Mouse (Mus musculus): Measurements from ENCODE around the gene Rab12. TPM values are rescaled to one million over a fixed set of nuclear protein-coding genes. Genes with fewer than 3 reads are reported as not detected.

Rab12 gene
- polyA plus RNA-seq, 1 experiment = 53.0 TPM

DNA sequence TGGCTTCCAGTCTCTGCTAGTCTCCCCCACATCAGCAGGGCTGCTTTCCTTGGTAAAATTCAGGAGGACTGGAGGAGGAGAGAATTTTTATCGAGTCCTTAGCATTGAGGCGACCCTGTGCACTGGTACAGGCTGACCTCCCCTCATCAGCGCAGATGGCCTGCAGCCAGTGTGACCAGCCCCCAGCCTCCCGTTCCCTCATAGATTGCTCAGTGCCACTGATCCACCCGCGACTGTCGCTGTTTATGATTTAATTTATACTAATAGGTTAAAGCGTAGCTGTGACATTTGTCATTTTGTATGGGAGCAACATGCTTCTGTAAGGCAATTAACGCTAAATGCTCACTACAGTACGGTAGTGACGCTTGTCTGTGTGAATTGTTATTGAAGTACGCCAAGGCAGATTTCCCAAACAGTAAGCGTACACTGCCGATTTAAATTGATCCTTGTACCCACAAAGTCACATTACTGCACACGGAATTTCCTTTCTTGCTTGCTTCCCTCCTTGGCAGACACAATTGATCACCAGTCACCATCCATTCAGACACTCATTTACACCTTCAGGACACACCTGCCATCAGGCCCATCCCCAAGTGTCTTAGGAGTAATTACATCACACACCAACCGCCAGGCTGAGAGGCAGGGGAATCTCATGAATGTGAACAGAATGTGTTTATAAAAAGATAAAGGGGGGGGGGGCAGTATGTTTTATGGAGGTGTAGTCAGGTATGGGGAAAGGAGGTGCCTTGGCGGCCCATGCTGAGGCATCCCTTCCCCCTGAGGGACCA, 38.8 kb downstream of the Rab12 start:
- TF ChIP-seq CTCF (IDR thresholded peaks at IDR 0.05; ENCODE audit: insufficient read depth, low read length) = no peak
- Histone ChIP-seq H3K4me3 (replicated peaks; ENCODE audit: extremely low read depth, low read depth, low read length) (no peak overlapping the region), H3K4me1 (ENCODE audit: control insufficient read depth, insufficient read depth, low read length) (no peaks in the 10 kb centered on the region)
- 56% methylated on average over 17 of the region's 17 CpGs for WGBS
- no peak for DNase-seq

DNA sequence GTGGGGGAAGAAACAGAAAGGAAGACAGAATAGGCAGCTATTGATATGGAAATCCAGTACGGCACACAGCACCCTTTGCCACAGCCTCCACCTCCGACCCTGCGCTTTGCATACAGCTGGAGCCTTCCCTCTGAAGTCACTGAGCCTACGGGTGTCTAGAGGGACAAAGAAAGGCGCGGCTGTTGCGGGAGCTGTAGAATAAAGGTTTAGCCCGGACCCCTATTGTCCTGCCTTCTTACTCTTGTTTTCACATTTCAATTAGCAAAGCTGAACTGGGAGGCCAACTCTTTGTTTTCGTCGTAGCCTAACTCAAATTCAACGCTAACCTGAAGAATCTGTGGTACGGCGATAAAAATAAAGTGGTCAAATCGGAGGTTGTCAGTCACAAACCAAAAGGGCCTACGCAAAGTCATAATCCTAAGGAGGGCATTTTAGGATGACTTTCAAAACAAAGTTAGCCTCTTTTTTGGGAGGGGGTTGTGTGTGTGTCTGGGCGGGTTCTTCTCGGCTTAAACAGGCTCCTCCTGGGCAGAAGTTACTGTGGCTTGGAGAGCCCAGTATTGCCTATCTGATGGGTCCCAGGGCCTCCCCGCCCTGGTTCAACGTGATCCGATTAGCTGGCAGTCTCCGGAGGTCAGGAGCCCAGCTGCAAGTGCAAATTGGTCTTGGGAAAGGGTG, 39.6 kb downstream of the Rab12 start:
- no peak for DNase-seq
- H3K4me3 ChIP-seq (replicated peaks; ENCODE audit: extremely low read depth, low read depth, low read length) = no peak overlapping the region
- TF ChIP-seq POLR2A (IDR thresholded peaks at IDR 0.05; ENCODE audit: borderline replicate concordance, extremely low read depth, low read depth, low read length) (no peak), CTCF (IDR thresholded peaks at IDR 0.05; ENCODE audit: insufficient read depth, low read length) (no peak)
- 36% methylated on average over 21 of the region's 21 CpGs for WGBS
- H3K4me1 ChIP-seq (ENCODE audit: control insufficient read depth, insufficient read depth, low read length) = no peaks in the 10 kb centered on the region

DNA sequence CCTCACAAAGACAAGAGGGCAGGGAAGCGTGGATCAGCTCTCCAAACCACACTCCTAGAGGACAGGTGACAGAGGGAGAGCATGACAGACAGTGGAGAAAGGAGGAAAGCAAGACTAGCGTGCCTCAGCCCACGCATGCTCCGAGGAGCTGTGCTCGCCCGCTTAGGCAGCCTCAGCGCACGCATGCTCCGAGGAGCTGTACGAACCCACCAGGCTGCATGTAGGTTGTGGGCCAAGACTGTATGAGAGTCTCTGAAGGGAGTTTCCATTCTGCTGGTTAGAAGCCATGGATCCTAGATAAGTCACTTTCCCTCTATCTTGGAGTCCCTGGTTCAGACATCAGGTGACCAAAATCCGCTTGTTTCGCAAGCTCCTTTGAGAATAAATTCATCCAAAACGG, 40.2 kb downstream of the Rab12 start:
- Histone ChIP-seq H3K4me1 (ENCODE audit: control insufficient read depth, insufficient read depth, low read length) (no peaks in the 10 kb centered on the region), H3K4me3 (replicated peaks; ENCODE audit: extremely low read depth, low read depth, low read length) (no peak overlapping the region)
- WGBS = 43% methylated on average over 13 of the region's 13 CpGs
- DNase-seq = no peak
- TF ChIP-seq POLR2A (IDR thresholded peaks at IDR 0.05; ENCODE audit: borderline replicate concordance, extremely low read depth, low read depth, low read length) (no peak), CTCF (IDR thresholded peaks at IDR 0.05; ENCODE audit: insufficient read depth, low read length) (no peak)

DNA sequence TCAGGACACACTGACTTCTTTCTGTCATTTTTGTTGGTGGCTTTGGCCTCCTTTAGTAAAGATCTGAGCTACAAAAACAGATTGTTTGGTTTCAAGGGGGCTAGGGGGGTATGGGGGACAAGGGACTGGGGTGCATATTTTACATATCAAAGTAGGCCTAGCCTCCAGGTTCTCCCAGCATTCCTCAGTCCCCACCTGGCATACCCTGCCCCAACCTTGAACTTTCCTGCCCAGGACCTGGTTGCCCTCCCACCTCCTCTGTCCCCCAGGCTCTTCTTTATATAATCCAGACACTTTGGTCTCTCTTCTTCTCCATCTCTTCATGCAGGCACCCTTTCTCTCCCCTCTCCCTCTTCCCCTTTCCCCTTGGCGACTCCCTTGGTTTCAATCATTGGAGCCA, 46.3 kb downstream of the Rab12 start:
- 95% methylated on average over 1 of the region's 1 CpGs for WGBS
- TF ChIP-seq CTCF (IDR thresholded peaks at IDR 0.05; ENCODE audit: insufficient read depth, low read length) (no peak), POLR2A (IDR thresholded peaks at IDR 0.05; ENCODE audit: borderline replicate concordance, extremely low read depth, low read depth, low read length) (no peak)
- Histone ChIP-seq H3K4me1 (ENCODE audit: control insufficient read depth, insufficient read depth, low read length) (no peaks in the 10 kb centered on the region), H3K4me3 (replicated peaks; ENCODE audit: extremely low read depth, low read depth, low read length) (no peak overlapping the region)
- DNase-seq = no peak

DNA sequence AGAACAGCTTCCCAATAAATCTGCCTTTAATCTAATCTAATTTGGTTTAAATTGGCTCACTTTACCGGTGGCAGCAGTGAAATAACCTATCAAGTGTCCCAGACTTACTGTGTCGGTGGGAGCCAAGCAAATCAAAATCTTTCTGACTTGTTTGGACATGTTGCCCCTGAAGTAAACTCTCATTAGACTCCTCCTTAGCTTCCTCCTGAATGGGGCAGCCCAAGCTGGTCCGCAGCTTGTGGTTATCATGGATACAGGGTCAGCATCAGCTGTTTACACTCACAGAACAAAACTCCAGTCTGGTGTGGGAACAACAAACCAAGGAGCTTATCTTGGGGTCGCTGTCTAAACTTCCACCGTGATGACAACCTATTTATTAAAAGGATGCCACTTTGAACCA, 47.8 kb downstream of the Rab12 start:
- TF ChIP-seq CTCF (IDR thresholded peaks at IDR 0.05; ENCODE audit: insufficient read depth, low read length) (no peak), POLR2A (IDR thresholded peaks at IDR 0.05; ENCODE audit: borderline replicate concordance, extremely low read depth, low read depth, low read length) (no peak)
- Histone ChIP-seq H3K4me1 (ENCODE audit: control insufficient read depth, insufficient read depth, low read length) (no peaks in the 10 kb centered on the region), H3K4me3 (replicated peaks; ENCODE audit: extremely low read depth, low read depth, low read length) (no peak overlapping the region)
- WGBS = 42% methylated on average over 5 of the region's 5 CpGs
- no peak for DNase-seq

DNA sequence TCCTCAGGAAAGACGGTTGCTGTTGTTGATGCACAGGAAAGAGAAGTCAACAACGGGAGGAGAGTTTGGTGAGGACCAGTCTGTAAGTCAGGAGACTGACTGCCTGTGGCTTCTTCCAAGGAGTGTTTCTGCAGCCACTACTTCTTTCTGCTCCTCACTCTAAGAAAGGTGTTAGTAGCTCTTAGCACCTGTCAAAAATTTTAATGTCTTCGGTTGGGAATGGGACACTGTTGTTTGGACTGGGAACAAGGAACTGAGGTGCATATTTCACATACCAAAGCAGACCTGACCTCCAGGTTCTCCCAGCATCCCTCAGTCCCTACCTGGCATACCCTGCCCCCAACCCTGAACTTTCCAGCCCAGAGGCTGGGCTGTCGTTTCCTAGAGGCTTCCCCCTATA, 48.3 kb downstream of the Rab12 start:
- no peak for TF ChIP-seq CTCF (IDR thresholded peaks at IDR 0.05; ENCODE audit: insufficient read depth, low read length)
- no peak for TF ChIP-seq POLR2A (IDR thresholded peaks at IDR 0.05; ENCODE audit: borderline replicate concordance, extremely low read depth, low read depth, low read length)
- 56% methylated on average over 4 of the region's 4 CpGs for WGBS
- no peak for DNase-seq
- H3K4me3 ChIP-seq (replicated peaks; ENCODE audit: extremely low read depth, low read depth, low read length) = no peak overlapping the region
- no peaks in the 10 kb centered on the region for H3K4me1 ChIP-seq (ENCODE audit: control insufficient read depth, insufficient read depth, low read length)

DNA sequence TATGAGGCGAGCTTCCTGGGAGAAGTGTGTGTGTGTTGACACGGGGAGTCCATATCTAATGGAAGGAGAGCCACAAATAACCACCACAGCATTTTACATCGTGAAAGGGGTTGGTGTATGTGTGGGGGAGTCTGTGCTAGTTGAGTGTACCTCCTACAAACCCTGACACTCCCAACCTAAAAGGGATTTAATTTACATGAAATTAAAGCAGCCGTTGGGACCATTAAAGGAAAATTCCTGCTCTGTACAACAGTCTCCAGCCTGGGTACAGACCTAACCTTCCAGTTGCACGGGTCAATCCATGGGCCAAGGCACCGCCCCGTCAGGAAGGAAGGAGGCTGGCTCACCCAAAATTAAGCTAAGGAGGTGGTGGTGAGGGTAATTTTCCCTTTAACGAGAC, 49.5 kb downstream of the Rab12 start:
- DNase-seq = no peak
- H3K4me1 ChIP-seq (ENCODE audit: control insufficient read depth, insufficient read depth, low read length) = no peaks in the 10 kb centered on the region
- no peak for TF ChIP-seq POLR2A (IDR thresholded peaks at IDR 0.05; ENCODE audit: borderline replicate concordance, extremely low read depth, low read depth, low read length)
- no peak for TF ChIP-seq CTCF (IDR thresholded peaks at IDR 0.05; ENCODE audit: insufficient read depth, low read length)
- 61% methylated on average over 8 of the region's 8 CpGs for WGBS
- H3K4me3 ChIP-seq (replicated peaks; ENCODE audit: extremely low read depth, low read depth, low read length) = no peak overlapping the region

DNA sequence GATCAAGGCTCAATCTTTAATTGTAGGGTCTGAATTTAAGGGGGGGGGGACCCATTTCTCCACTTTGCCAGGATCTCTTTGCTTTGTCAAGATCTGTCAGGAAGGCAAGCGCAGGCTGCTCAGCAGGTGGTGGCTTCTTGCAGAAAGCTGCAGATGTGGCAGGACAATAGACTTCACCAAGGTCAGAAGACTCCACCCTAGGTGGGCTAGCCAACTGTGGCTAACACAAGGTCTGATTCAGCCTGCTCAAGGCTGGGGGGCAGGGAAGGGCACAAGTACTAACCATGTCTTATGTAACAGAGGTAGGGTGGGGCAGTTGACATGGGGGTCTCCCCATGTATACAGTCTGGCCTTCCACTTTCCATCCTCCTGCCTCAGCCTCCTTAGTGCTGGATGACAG, 62.3 kb downstream of the Rab12 start:
- 90% methylated on average over 1 of the region's 1 CpGs for WGBS
- no peak overlapping the region for H3K4me3 ChIP-seq (replicated peaks; ENCODE audit: extremely low read depth, low read depth, low read length)

DNA sequence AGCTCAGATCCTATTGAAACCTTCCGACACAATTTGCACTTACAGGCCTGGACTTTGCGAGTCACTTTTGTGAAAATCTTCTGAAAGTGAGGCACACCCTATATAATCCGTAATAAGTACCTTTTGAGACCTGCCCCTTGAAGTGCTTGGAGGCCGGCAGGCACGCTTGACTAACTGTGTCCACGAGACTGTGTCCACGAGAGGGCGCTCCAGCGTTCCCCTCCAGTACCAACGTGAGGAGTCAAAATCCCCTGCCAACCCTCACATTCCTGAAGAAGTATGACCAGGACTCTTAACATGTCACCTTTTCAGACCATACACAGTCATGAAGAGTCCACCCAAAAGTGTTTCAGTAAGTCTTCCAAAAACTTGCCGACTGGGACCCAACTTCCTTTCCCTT, 68.4 kb downstream of the Rab12 start:
- H3K4me3 ChIP-seq (replicated peaks; ENCODE audit: extremely low read depth, low read depth, low read length) = no peak overlapping the region
- TF ChIP-seq CTCF (IDR thresholded peaks at IDR 0.05; ENCODE audit: insufficient read depth, low read length) (peak; percentile 91), POLR2A (IDR thresholded peaks at IDR 0.05; ENCODE audit: borderline replicate concordance, extremely low read depth, low read depth, low read length) (no peak)
- under 1% methylated on average over 11 of the region's 11 CpGs for WGBS

More for the DNA sequence above, 62.3 kb downstream of the Rab12 start:
- TF ChIP-seq CTCF (IDR thresholded peaks at IDR 0.05; ENCODE audit: insufficient read depth, low read length) = no peak
- TF ChIP-seq POLR2A (IDR thresholded peaks at IDR 0.05; ENCODE audit: borderline replicate concordance, extremely low read depth, low read depth, low read length) = no peak
- no peak for DNase-seq
- H3K4me1 ChIP-seq (ENCODE audit: control insufficient read depth, insufficient read depth, low read length) = no peaks in the 10 kb centered on the region

More for the DNA sequence above, 68.4 kb downstream of the Rab12 start:
- peaks cover 4% of the 10 kb centered on the region; the same call in 1 of the 2 replicates for H3K4me1 ChIP-seq (ENCODE audit: control insufficient read depth, insufficient read depth, low read length)
- peak; percentile 84 for DNase-seq

All from lung, adult 2 months (tissue).